Mouse (Mus musculus): Measurements from ENCODE around the gene Olfr859. TPM values are rescaled to one million over a fixed set of nuclear protein-coding genes. Genes with fewer than 3 reads are reported as not detected.
"Not testable (repeated sequence)": the region's sequence is repeated elsewhere in the genome, so short reads cannot be mapped to it uniquely, and the experiment has no call there.

Gene Olfr859
- polyA plus RNA-seq (2015; fragmentation: Nextera tagmentation; extraction: Ambion mirVana): not detected in 2 replicates

GRCm38 (mm10) chr9:19804606-19805005, at the start of gene Olfr859:
Gene Olfr859 (plus strand): TSS chr9:19804906.
- ATAC-seq (ENCODE audit: low FRiP score, low read depth); H3K4me1 ChIP-seq; H3K9me3 ChIP-seq; H3K9ac ChIP-seq; H3K27me3 ChIP-seq; H3K27ac ChIP-seq; H3K4me3 ChIP-seq; H3K4me2 ChIP-seq (replicated peaks); H3K36me3 ChIP-seq: not testable (repeated sequence)
- 72% methylated on average over 1 of the region's 1 CpGs for WGBS

DNA sequence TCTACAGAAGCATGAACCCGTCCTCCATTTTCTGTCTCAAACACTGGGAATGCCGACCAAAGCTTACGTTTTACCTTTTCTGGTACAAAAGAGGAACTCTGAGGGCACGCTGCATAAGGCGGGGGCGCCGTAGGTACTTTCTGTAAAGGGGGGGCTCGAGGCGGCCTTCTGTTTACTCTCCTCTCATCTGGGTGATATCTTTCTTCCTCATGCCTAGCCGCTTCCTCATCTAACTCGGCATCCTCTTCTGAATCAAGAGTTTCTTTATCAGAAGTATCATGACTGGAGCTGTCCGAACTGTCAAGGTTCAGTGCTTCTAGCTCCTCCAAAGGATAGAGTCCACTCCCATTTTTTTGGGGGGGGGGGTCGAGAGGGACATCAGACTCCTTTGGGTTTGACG, 35.6 kb upstream of the Olfr859 start:
- Histone ChIP-seq H3K27ac (no peak overlapping the region), H3K4me2 (replicated peaks) (no peak overlapping the region), H3K4me3 (no peak overlapping the region), H3K9me3 (peaks cover 52% of the 10 kb centered on the region), H3K27me3 (no peaks in the 10 kb centered on the region), H3K9ac (no peak overlapping the region), H3K4me1 (no peaks in the 10 kb centered on the region), H3K36me3 (no peaks in the 10 kb centered on the region)
- ATAC-seq (ENCODE audit: low FRiP score, low read depth): no peak
- 85% methylated on average over 14 of the region's 14 CpGs for WGBS

- no peak overlapping the region for H3K4me3 ChIP-seq
- H3K4me1 ChIP-seq: no peaks in the 10 kb centered on the region
- ATAC-seq (ENCODE audit: low FRiP score, low read depth): no peak
- H3K9me3 ChIP-seq: peaks cover 48% of the 10 kb centered on the region
- WGBS: 93% methylated on average over 14 of the region's 14 CpGs
- no peak overlapping the region for H3K27ac ChIP-seq
- no peak overlapping the region for H3K9ac ChIP-seq
- no peaks in the 10 kb centered on the region for H3K27me3 ChIP-seq
- H3K36me3 ChIP-seq: no peaks in the 10 kb centered on the region
- no peak overlapping the region for H3K4me2 ChIP-seq (replicated peaks)
These were observed 35.0 kb upstream of the Olfr859 start for GRCm38 (mm10) chr9:19769701-19770100.

DNA sequence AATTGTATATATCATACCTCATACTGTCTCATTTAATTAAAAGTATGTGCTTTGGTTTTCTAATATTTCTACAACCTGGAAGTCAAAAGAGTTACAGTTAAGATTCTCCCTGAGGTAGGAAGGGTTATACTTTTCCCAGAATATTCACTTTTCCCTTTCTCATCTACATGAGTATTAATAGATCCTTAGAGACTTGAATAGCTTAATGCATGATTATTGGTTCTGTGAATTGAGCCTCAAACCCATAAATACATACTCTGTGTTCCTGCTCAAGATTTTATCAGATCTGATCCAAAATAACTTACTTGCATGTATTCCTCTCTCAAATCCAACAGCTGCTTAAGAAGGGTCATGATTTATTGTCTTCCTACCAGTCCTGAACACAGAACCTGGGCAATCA, 24.7 kb upstream of the Olfr859 start, which contains the start of gene Olfr58:
Gene Olfr58, plus strand, starts transcription at position 301 of the 400 bp plus-strand sequence.
- H3K9ac ChIP-seq: no peak within 1 kb of the TSS
- no peaks in the 10 kb centered on the region for H3K4me1 ChIP-seq
- H3K4me3 ChIP-seq: no peak within 1 kb of the TSS
- H3K9me3 ChIP-seq: peaks cover 10% of the 10 kb centered on the region; the same call in 1 of the 2 replicates
- ATAC-seq (ENCODE audit: low FRiP score, low read depth): no peak
- no peak within 1 kb of the TSS for H3K27ac ChIP-seq
- H3K4me2 ChIP-seq (replicated peaks): no peak within 1 kb of the TSS
- no peaks in the 10 kb centered on the region for H3K27me3 ChIP-seq
- H3K36me3 ChIP-seq: no peaks in the 10 kb centered on the region

- H3K4me1 ChIP-seq: no peaks in the 10 kb centered on the region
- no peak overlapping the region for H3K4me3 ChIP-seq
- H3K27ac ChIP-seq: no peak overlapping the region
- no peaks in the 10 kb centered on the region for H3K27me3 ChIP-seq
- H3K36me3 ChIP-seq: no peaks in the 10 kb centered on the region
- H3K4me2 ChIP-seq (replicated peaks): no peak overlapping the region
- no peak for ATAC-seq (ENCODE audit: low FRiP score, low read depth)
- no peak overlapping the region for H3K9ac ChIP-seq
- 70% methylated on average over 1 of the region's 1 CpGs for WGBS
- peaks cover 9% of the 10 kb centered on the region for H3K9me3 ChIP-seq
These were observed 1.7 kb upstream of the Olfr859 start for GRCm38 (mm10) chr9:19803000-19803399.

DNA sequence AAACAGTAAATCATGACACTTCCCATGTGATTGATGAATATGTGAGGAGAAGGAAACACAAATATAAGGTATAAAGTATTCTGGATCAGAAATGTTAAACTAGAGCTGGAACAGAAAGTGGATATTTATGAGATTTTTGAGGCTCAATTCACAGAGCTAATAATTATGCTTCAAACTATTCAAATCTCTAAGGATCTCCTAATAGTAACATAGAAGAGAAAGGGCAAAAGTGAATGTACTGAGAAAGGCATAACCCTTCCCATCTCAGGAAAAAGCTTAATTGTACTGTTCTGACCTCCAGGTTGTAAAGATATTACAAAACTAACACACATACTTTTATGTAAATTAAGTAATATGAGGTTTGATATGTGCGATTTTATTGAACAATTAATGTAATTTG, 44.9 kb downstream of the Olfr859 start, which contains the start of gene Olfr860:
Gene Olfr860, minus strand, starts transcription at position 101 of the 400 bp plus-strand sequence.
- Histone ChIP-seq H3K27ac (no peak within 1 kb of the TSS), H3K4me1 (no peaks in the 10 kb centered on the region), H3K4me3 (no peak within 1 kb of the TSS), H3K9me3 (no peaks in the 10 kb centered on the region), H3K36me3 (no peaks in the 10 kb centered on the region), H3K4me2 (replicated peaks) (no peak within 1 kb of the TSS), H3K9ac (no peak within 1 kb of the TSS), H3K27me3 (no peaks in the 10 kb centered on the region)
- no peak for ATAC-seq (ENCODE audit: low FRiP score, low read depth)
- 85% methylated on average over 1 of the region's 1 CpGs for WGBS

Other genes with a start within 250 kb of the Olfr859 start
- gene Olfr854, start 237.5 kb upstream of the Olfr859 start, polyA plus RNA-seq (2015; fragmentation: Nextera tagmentation; extraction: Ambion mirVana): not detected in 2 replicates
- not detected in 2 replicates for gene Olfr855, start 222.3 kb upstream of the Olfr859 start, polyA plus RNA-seq (2015; fragmentation: Nextera tagmentation; extraction: Ambion mirVana)
- 32.8 and 33.4 TPM in 2 replicates for gene Zfp317, start 182.8 kb upstream of the Olfr859 start, polyA plus RNA-seq (2015; fragmentation: Nextera tagmentation; extraction: Ambion mirVana)
- gene Olfr857, start 95.5 kb upstream of the Olfr859 start, polyA plus RNA-seq (2015; fragmentation: Nextera tagmentation; extraction: Ambion mirVana): not detected in 2 replicates
- gene Olfr58, start 24.6 kb upstream of the Olfr859 start, polyA plus RNA-seq (2015; fragmentation: Nextera tagmentation; extraction: Ambion mirVana): not detected in 2 replicates
- not detected in 2 replicates for gene Olfr860, start 44.8 kb downstream of the Olfr859 start, polyA plus RNA-seq (2015; fragmentation: Nextera tagmentation; extraction: Ambion mirVana)
- not detected in 2 replicates for gene Olfr862, start 83.1 kb downstream of the Olfr859 start, polyA plus RNA-seq (2015; fragmentation: Nextera tagmentation; extraction: Ambion mirVana)
- gene Olfr77, start 112.0 kb downstream of the Olfr859 start, polyA plus RNA-seq (2015; fragmentation: Nextera tagmentation; extraction: Ambion mirVana): 0.17 and 0.23 TPM in 2 replicates
- not detected in 2 replicates for gene Olfr866, start 223.1 kb downstream of the Olfr859 start, polyA plus RNA-seq (2015; fragmentation: Nextera tagmentation; extraction: Ambion mirVana)